Mouse (Mus musculus): ENCODE measurements around the gene Hexb. TPM values are rescaled to one million over a fixed set of nuclear protein-coding genes. Genes with fewer than 3 reads are reported as not detected.

The Hexb gene
- polyA plus RNA-seq, 1 experiment from 2014 or later: 25.9 TPM

- H3K4me1 ChIP-seq (ENCODE audit: control insufficient read depth, insufficient read depth, low read length): no peaks in the 10 kb centered on the region
- H3K27me3 ChIP-seq (ENCODE audit: control insufficient read depth, insufficient read depth, low read length): no peaks in the 10 kb centered on the region; the same call in 1 of the 2 replicates
- H3K4me3 ChIP-seq (ENCODE audit: low read depth, low read length): no peak overlapping the region
- no peaks in the 10 kb centered on the region for H3K36me3 ChIP-seq (replicated peaks; ENCODE audit: control insufficient read depth, insufficient read depth, low read depth, low read length)
- DNase-seq (ENCODE audit: low spot score) (no peak), ATAC-seq (replicated peaks; ENCODE audit: insufficient number of reproducible peaks, low FRiP score, low TSS enrichment, low read depth) (no peak)
- H3K4me2 ChIP-seq (ENCODE audit: low read depth, low read length): no peak overlapping the region
- H3K9ac ChIP-seq (replicated peaks; ENCODE audit: low read length): no peak overlapping the region
- WGBS: 72% methylated on average over 5 of the region's 5 CpGs
- no peaks in the 10 kb centered on the region for H3K9me3 ChIP-seq (replicated peaks; ENCODE audit: control insufficient read depth, low read length)
- no peak overlapping the region for H3K27ac ChIP-seq (replicated peaks; ENCODE audit: low read depth, low read length)
These were observed 18.0 kb upstream of the Hexb start for GRCm38 (mm10) chr13:97216196-97216595.

DNA sequence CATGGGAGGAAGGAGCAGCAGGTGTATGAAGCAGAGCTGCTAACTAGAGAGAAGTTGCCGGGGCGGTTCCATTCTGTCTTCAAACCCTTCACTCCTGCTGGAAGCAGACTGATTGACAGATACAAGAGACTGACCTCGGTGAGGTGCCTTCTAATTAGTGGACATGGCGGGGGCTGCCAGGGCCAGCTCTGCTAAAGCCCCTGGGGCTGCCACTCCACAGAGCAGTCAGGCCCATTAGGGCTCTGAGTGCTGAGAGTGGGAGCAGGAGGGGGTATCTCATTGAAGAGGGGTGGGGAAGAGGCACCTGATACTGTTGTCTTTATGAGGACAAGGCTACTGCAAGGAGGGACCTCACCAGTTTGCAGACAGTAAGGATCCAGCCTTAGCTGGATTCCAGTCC is 17.4 kb upstream of the Hexb start:
- Histone ChIP-seq H3K9me3 (replicated peaks; ENCODE audit: control insufficient read depth, low read length) (no peaks in the 10 kb centered on the region), H3K4me3 (ENCODE audit: low read depth, low read length) (no peak overlapping the region), H3K4me2 (ENCODE audit: low read depth, low read length) (no peak overlapping the region), H3K27ac (replicated peaks; ENCODE audit: low read depth, low read length) (no peak overlapping the region), H3K36me3 (replicated peaks; ENCODE audit: control insufficient read depth, insufficient read depth, low read depth, low read length) (no peaks in the 10 kb centered on the region), H3K4me1 (ENCODE audit: control insufficient read depth, insufficient read depth, low read length) (no peaks in the 10 kb centered on the region), H3K27me3 (ENCODE audit: control insufficient read depth, insufficient read depth, low read length) (no peaks in the 10 kb centered on the region), H3K9ac (replicated peaks; ENCODE audit: low read length) (no peak overlapping the region)
- ATAC-seq (replicated peaks; ENCODE audit: insufficient number of reproducible peaks, low FRiP score, low TSS enrichment, low read depth) (peak; percentile 49), DNase-seq (ENCODE audit: low spot score) (peak; percentile 30)
- WGBS: 24% methylated on average over 4 of the region's 4 CpGs

GRCm38 (mm10) chr13:97214583-97215268 is 16.6 kb upstream of the Hexb start:
- H3K4me2 ChIP-seq (ENCODE audit: low read depth, low read length): no peak overlapping the region
- no peaks in the 10 kb centered on the region for H3K36me3 ChIP-seq (replicated peaks; ENCODE audit: control insufficient read depth, insufficient read depth, low read depth, low read length)
- no peak overlapping the region for H3K4me3 ChIP-seq (ENCODE audit: low read depth, low read length)
- no peaks in the 10 kb centered on the region for H3K27me3 ChIP-seq (ENCODE audit: control insufficient read depth, insufficient read depth, low read length)
- H3K9ac ChIP-seq (replicated peaks; ENCODE audit: low read length): no peak overlapping the region
- no peaks in the 10 kb centered on the region for H3K4me1 ChIP-seq (ENCODE audit: control insufficient read depth, insufficient read depth, low read length)
- H3K27ac ChIP-seq (replicated peaks; ENCODE audit: low read depth, low read length): no peak overlapping the region
- DNase-seq (ENCODE audit: low spot score): no peak
- ATAC-seq (replicated peaks; ENCODE audit: insufficient number of reproducible peaks, low FRiP score, low TSS enrichment, low read depth): no peak
- no peaks in the 10 kb centered on the region for H3K9me3 ChIP-seq (replicated peaks; ENCODE audit: control insufficient read depth, low read length)
- WGBS: 53% methylated on average over 3 of the region's 3 CpGs

GRCm38 (mm10) chr13:97208500-97209010 is 10.4 kb upstream of the Hexb start:
- 80% methylated on average over 3 of the region's 3 CpGs for WGBS
- H3K27me3 ChIP-seq (ENCODE audit: control insufficient read depth, insufficient read depth, low read length): no peaks in the 10 kb centered on the region
- H3K9me3 ChIP-seq (replicated peaks; ENCODE audit: control insufficient read depth, low read length): no peaks in the 10 kb centered on the region
- no peak for DNase-seq (ENCODE audit: low spot score)
- H3K4me3 ChIP-seq (ENCODE audit: low read depth, low read length): no peak overlapping the region
- H3K4me2 ChIP-seq (ENCODE audit: low read depth, low read length): no peak overlapping the region
- no peak overlapping the region for H3K27ac ChIP-seq (replicated peaks; ENCODE audit: low read depth, low read length)
- no peaks in the 10 kb centered on the region for H3K36me3 ChIP-seq (replicated peaks; ENCODE audit: control insufficient read depth, insufficient read depth, low read depth, low read length)
- no peaks in the 10 kb centered on the region for H3K4me1 ChIP-seq (ENCODE audit: control insufficient read depth, insufficient read depth, low read length)
- ATAC-seq (replicated peaks; ENCODE audit: insufficient number of reproducible peaks, low FRiP score, low TSS enrichment, low read depth): no peak
- H3K9ac ChIP-seq (replicated peaks; ENCODE audit: low read length): no peak overlapping the region

DNA sequence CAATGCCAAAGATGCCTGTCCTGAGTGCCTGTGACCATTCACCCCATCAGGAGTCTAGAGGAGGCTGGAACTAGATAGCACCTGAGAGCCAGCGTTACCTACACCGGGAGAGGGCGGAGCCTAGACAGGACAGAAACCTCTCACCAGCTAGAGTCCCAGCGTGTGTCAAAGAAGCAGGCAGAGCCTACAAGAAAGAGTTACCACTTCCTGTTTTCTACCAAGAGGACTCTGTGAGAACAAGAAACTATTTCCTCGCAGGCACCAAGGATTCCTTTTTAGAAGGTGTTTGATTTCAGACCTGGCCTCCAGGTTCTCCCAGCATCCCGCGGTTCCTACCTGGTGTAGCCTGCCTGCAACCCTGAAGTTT is 9.9 kb upstream of the Hexb start:
- H3K36me3 ChIP-seq (replicated peaks; ENCODE audit: control insufficient read depth, insufficient read depth, low read depth, low read length): no peaks in the 10 kb centered on the region
- WGBS: 53% methylated on average over 7 of the region's 7 CpGs
- no peak for DNase-seq (ENCODE audit: low spot score)
- H3K4me3 ChIP-seq (ENCODE audit: low read depth, low read length): no peak overlapping the region
- H3K9ac ChIP-seq (replicated peaks; ENCODE audit: low read length): no peak overlapping the region
- no peaks in the 10 kb centered on the region for H3K4me1 ChIP-seq (ENCODE audit: control insufficient read depth, insufficient read depth, low read length)
- no peak overlapping the region for H3K4me2 ChIP-seq (ENCODE audit: low read depth, low read length)
- no peak for ATAC-seq (replicated peaks; ENCODE audit: insufficient number of reproducible peaks, low FRiP score, low TSS enrichment, low read depth)
- H3K27me3 ChIP-seq (ENCODE audit: control insufficient read depth, insufficient read depth, low read length): no peaks in the 10 kb centered on the region
- H3K27ac ChIP-seq (replicated peaks; ENCODE audit: low read depth, low read length): no peak overlapping the region
- H3K9me3 ChIP-seq (replicated peaks; ENCODE audit: control insufficient read depth, low read length): no peaks in the 10 kb centered on the region

GRCm38 (mm10) chr13:97207472-97208111 is 9.4 kb upstream of the Hexb start:
- Histone ChIP-seq H3K4me1 (ENCODE audit: control insufficient read depth, insufficient read depth, low read length) (no peaks in the 10 kb centered on the region), H3K36me3 (replicated peaks; ENCODE audit: control insufficient read depth, insufficient read depth, low read depth, low read length) (no peaks in the 10 kb centered on the region), H3K4me2 (ENCODE audit: low read depth, low read length) (no peak overlapping the region), H3K9me3 (replicated peaks; ENCODE audit: control insufficient read depth, low read length) (no peaks in the 10 kb centered on the region), H3K27ac (replicated peaks; ENCODE audit: low read depth, low read length) (no peak overlapping the region), H3K9ac (replicated peaks; ENCODE audit: low read length) (no peak overlapping the region), H3K4me3 (ENCODE audit: low read depth, low read length) (no peak overlapping the region), H3K27me3 (ENCODE audit: control insufficient read depth, insufficient read depth, low read length) (no peaks in the 10 kb centered on the region)
- DNase-seq (ENCODE audit: low spot score) (no peak), ATAC-seq (replicated peaks; ENCODE audit: insufficient number of reproducible peaks, low FRiP score, low TSS enrichment, low read depth) (no peak)
- WGBS: 83% methylated on average over 7 of the region's 7 CpGs

GRCm38 (mm10) chr13:97206046-97206445 is 7.9 kb upstream of the Hexb start:
- no peak overlapping the region for H3K4me2 ChIP-seq (ENCODE audit: low read depth, low read length)
- no peak overlapping the region for H3K27ac ChIP-seq (replicated peaks; ENCODE audit: low read depth, low read length)
- 96% methylated on average over 2 of the region's 2 CpGs for WGBS
- H3K4me3 ChIP-seq (ENCODE audit: low read depth, low read length): no peak overlapping the region
- ATAC-seq (replicated peaks; ENCODE audit: insufficient number of reproducible peaks, low FRiP score, low TSS enrichment, low read depth) (no peak), DNase-seq (ENCODE audit: low spot score) (no peak)
- H3K36me3 ChIP-seq (replicated peaks; ENCODE audit: control insufficient read depth, insufficient read depth, low read depth, low read length): no peaks in the 10 kb centered on the region
- no peaks in the 10 kb centered on the region for H3K9me3 ChIP-seq (replicated peaks; ENCODE audit: control insufficient read depth, low read length)
- no peak overlapping the region for H3K9ac ChIP-seq (replicated peaks; ENCODE audit: low read length)
- H3K27me3 ChIP-seq (ENCODE audit: control insufficient read depth, insufficient read depth, low read length): no peaks in the 10 kb centered on the region
- H3K4me1 ChIP-seq (ENCODE audit: control insufficient read depth, insufficient read depth, low read length): no peaks in the 10 kb centered on the region

- peak overlapping the region; percentile 29 for H3K4me3 ChIP-seq (ENCODE audit: low read depth, low read length)
- H3K36me3 ChIP-seq (replicated peaks; ENCODE audit: control insufficient read depth, insufficient read depth, low read depth, low read length): no peaks in the 10 kb centered on the region
- H3K4me2 ChIP-seq (ENCODE audit: low read depth, low read length): peak overlapping the region; percentile 51
- no peaks in the 10 kb centered on the region for H3K27me3 ChIP-seq (ENCODE audit: control insufficient read depth, insufficient read depth, low read length)
- H3K9ac ChIP-seq (replicated peaks; ENCODE audit: low read length): no peak overlapping the region
- H3K27ac ChIP-seq (replicated peaks; ENCODE audit: low read depth, low read length): no peak overlapping the region
- no peaks in the 10 kb centered on the region for H3K9me3 ChIP-seq (replicated peaks; ENCODE audit: control insufficient read depth, low read length)
- no peaks in the 10 kb centered on the region for H3K4me1 ChIP-seq (ENCODE audit: control insufficient read depth, insufficient read depth, low read length)
- ATAC-seq (replicated peaks; ENCODE audit: insufficient number of reproducible peaks, low FRiP score, low TSS enrichment, low read depth): no peak; the same call in 1 of the 2 replicates
- 11% methylated on average over 18 of the region's 18 CpGs for WGBS
- peak; percentile 89 for DNase-seq (ENCODE audit: low spot score)
These were observed 7.0 kb upstream of the Hexb start for GRCm38 (mm10) chr13:97205052-97205701.

Data from embryonic facial prominence, embryonic 11.5 days (tissue).